Mouse (Mus musculus) liver, postnatal 0 days (tissue): Measurements from ENCODE around the gene Esrrg. TPM values are rescaled to one million over a fixed set of nuclear protein-coding genes. Genes with fewer than 3 reads are reported as not detected.
A peak's percentile ranks its signal among the peaks of the same experiment; 100 is the strongest.

Source experiments
- ATAC-seq: fragments of 200-750 bp; cut with Nextera tagmentation; 2 replicates; pipeline ENCODE4 v1.8.0; 2017; ENCODE audit warnings: mild to moderate bottlenecking, moderate library complexity
- DNase-seq: peaks from one replicate; pipeline ENCODE4 v3.0.0-alpha.2; 2016
- H3K27ac ChIP-seq: fragments of 300-500 bp; sonication (generic); 2 replicates; pipeline ENCODE4 v1.5.1; 2014; ENCODE audit warnings: antibody characterized with exemption, moderate library complexity, mild to moderate bottlenecking, low read depth
- H3K27me3 ChIP-seq: fragments of 300-500 bp; sonication (generic); 2 replicates; pipeline ENCODE4 v1.6.1; 2014; ENCODE audit warnings: low read length, control low read depth, mixed read lengths; ENCODE audit not compliant: insufficient read depth
- H3K36me3 ChIP-seq: fragments of 300-500 bp; sonication (generic); replicated peaks from 2 replicates; pipeline ENCODE4 v1.6.1; 2014; ENCODE audit warnings: mild to moderate bottlenecking, control low read depth, low read length, moderate library complexity, mixed read lengths; ENCODE audit not compliant: insufficient read depth
- H3K4me1 ChIP-seq: fragments of 300-500 bp; sonication (generic); 2 replicates; pipeline ENCODE4 v1.6.1; 2014; ENCODE audit warnings: antibody characterized with exemption, mild to moderate bottlenecking, control low read depth; ENCODE audit not compliant: insufficient read depth
- H3K4me2 ChIP-seq: fragments of 300-500 bp; sonication (generic); 2 replicates; pipeline ENCODE4 v1.6.1; 2014; ENCODE audit warnings: low read depth, mild to moderate bottlenecking, low read length, moderate library complexity, mixed read lengths
- H3K4me3 ChIP-seq: fragments of 300-500 bp; sonication (generic); 2 replicates; pipeline ENCODE4 v1.5.1; 2014; ENCODE audit warnings: low read depth, low read length
- H3K9ac ChIP-seq: fragments of 300-500 bp; sonication (generic); replicated peaks from 2 replicates; pipeline ENCODE4 v1.6.1; 2014; ENCODE audit warnings: mild to moderate bottlenecking, moderate library complexity
- H3K9me3 ChIP-seq: fragments of 300-500 bp; sonication (generic); 2 replicates; pipeline ENCODE4 v1.6.1; 2016; ENCODE audit warnings: mild to moderate bottlenecking, control low read depth, low read length, mixed read lengths
- CTCF ChIP-seq: sonication (generic); IDR thresholded peaks from 2 replicates; pipeline ENCODE4 v1.5.1; 2016; ENCODE audit warnings: antibody characterized with exemption, low read depth
- EP300 ChIP-seq: IDR thresholded peaks from 2 replicates; pipeline ENCODE4 v1.6.1; 2016; ENCODE audit warnings: antibody characterized with exemption, low read depth, mild to moderate bottlenecking
- WGBS: fragments of 180-500 bp; shearing (Covaris S2); extraction: QIAGEN DNeasy Blood & Tissue Kit; methylation state at CpG from one replicate; pipeline ENCODE4 v1.1.7; 2014; ENCODE audit not compliant: insufficient replicate concordance; 5-methylcytosine and 5-hydroxymethylcytosine counted together
- polyA plus RNA-seq: library from polyadenylated mRNA; unstranded; fragments of >200 nt; fragmentation: Nextera tagmentation; extraction: Ambion mirVana; gene quantifications from 2 replicates; pipeline ENCODE4 v1.2.1, GENCODE M21; 2015

The Esrrg gene
- polyA plus RNA-seq, 1 experiment from 2014 or later = 0.11 TPM

- H3K9ac ChIP-seq = no peak overlapping the region
- H3K9me3 ChIP-seq = 0 out of 2 replicates have a peak, but pooled peaks cover 3% of the 10 kb centered on the region
- no peak for ATAC-seq
- H3K4me3 ChIP-seq = no peak overlapping the region
- no peak overlapping the region for H3K27ac ChIP-seq
- DNase-seq = no peak
- WGBS = 52% methylated on average over 6 of the region's 6 CpGs
- H3K27me3 ChIP-seq = no peaks in the 10 kb centered on the region
- no peak overlapping the region for H3K4me2 ChIP-seq
- no peak for TF ChIP-seq CTCF
- TF ChIP-seq EP300 = no peak
- no peaks in the 10 kb centered on the region for H3K4me1 ChIP-seq
- no peaks in the 10 kb centered on the region for H3K36me3 ChIP-seq
Observed at GRCm38 (mm10) chr1:187836384-187836783, 227.8 kb downstream of the Esrrg start.

DNA sequence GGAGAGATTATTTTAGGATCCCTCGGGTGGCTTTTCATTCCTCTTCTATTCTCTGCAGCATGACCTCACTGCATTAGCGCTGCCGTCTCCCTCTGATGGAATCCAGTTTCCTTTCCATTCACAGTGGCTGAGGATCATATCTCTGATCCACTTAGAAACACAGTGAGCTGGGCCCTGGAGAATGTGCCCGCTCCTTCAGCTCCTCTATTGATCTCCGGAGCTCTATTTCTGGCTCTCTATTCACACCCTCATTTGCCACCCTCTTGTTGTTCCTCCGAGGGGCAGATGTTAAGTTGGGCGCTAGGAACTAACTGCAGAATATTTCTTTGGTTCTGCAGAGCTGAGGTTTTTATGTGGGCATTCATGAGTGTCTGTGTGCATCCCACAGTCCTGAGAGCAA is 228.3 kb downstream of the Esrrg start:
- no peak overlapping the region for H3K4me3 ChIP-seq
- H3K9ac ChIP-seq = no peak overlapping the region
- WGBS = 41% methylated on average over 7 of the region's 7 CpGs
- ATAC-seq (no peak), DNase-seq (no peak)
- TF ChIP-seq EP300 = no peak
- no peak for TF ChIP-seq CTCF
- no peak overlapping the region for H3K4me2 ChIP-seq
- H3K9me3 ChIP-seq = 0 out of 2 replicates have a peak, but pooled peaks cover 3% of the 10 kb centered on the region
- H3K36me3 ChIP-seq = no peaks in the 10 kb centered on the region
- no peaks in the 10 kb centered on the region for H3K4me1 ChIP-seq
- no peaks in the 10 kb centered on the region for H3K27me3 ChIP-seq
- no peak overlapping the region for H3K27ac ChIP-seq

GRCm38 (mm10) chr1:187841629-187842028 is 233.0 kb downstream of the Esrrg start:
- no peak overlapping the region for H3K27ac ChIP-seq
- DNase-seq (no peak), ATAC-seq (no peak)
- TF ChIP-seq CTCF (no peak), EP300 (no peak)
- H3K9ac ChIP-seq = no peak overlapping the region
- H3K4me1 ChIP-seq = no peaks in the 10 kb centered on the region
- H3K9me3 ChIP-seq = no peaks in the 10 kb centered on the region
- no peak overlapping the region for H3K4me2 ChIP-seq
- no peak overlapping the region for H3K4me3 ChIP-seq
- no peaks in the 10 kb centered on the region for H3K27me3 ChIP-seq
- WGBS = 70% methylated on average over 8 of the region's 8 CpGs
- H3K36me3 ChIP-seq = no peaks in the 10 kb centered on the region

DNA sequence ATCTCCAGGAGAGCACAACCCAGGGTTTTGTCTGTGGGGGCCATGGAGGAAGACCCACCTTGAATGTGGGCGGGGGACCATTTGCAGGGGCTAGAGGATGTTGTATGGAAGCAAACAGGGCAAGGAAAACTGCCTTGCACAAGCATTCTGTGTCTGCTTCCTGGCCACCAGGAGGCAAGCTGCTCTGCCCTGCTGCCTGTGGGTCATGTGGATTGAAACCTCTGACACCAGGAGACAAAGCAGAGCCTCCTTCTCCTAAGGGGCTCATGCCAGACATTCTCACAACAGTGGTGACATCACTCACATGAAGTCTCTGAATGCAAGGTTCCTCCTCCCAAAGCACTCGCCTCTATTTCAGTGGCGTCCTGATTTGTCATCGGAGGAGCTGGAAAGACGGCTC is 234.1 kb downstream of the Esrrg start:
- Histone ChIP-seq H3K4me1 (no peaks in the 10 kb centered on the region), H3K9me3 (no peaks in the 10 kb centered on the region), H3K27me3 (no peaks in the 10 kb centered on the region), H3K36me3 (no peaks in the 10 kb centered on the region), H3K4me3 (no peak overlapping the region), H3K27ac (no peak overlapping the region), H3K4me2 (no peak overlapping the region), H3K9ac (no peak overlapping the region)
- TF ChIP-seq CTCF (0 out of 2 replicates have a peak, but pooled peaks have one; percentile 7), EP300 (no peak)
- DNase-seq (no peak), ATAC-seq (no peak)
- WGBS = 87% methylated on average over 5 of the region's 5 CpGs

DNA sequence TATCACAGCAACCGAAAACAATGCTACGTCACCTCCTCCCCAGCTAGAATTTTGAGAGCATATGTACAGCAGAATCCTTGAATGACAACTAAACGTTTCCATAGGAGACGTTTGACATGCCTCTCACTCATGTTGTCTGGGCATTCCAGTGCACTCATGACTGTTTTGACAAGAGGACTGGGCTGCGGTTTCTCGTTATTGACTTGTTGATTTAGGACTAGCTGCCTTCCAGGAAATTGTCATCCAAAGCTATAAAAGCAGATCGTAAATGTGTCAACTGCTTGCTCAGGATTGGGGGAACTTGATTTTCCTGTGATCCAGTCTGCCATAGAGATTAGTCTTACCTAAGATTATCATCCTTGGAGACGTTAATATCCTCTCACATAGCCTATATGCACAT is 245.6 kb downstream of the Esrrg start:
- H3K4me3 ChIP-seq = no peak overlapping the region
- no peaks in the 10 kb centered on the region for H3K27me3 ChIP-seq
- H3K9me3 ChIP-seq = no peaks in the 10 kb centered on the region
- no peaks in the 10 kb centered on the region for H3K36me3 ChIP-seq
- DNase-seq = no peak
- no peak for ATAC-seq
- TF ChIP-seq CTCF = no peak
- TF ChIP-seq EP300 = no peak
- H3K4me1 ChIP-seq = no peaks in the 10 kb centered on the region
- WGBS = 42% methylated on average over 8 of the region's 8 CpGs
- H3K4me2 ChIP-seq = no peak overlapping the region
- H3K27ac ChIP-seq = no peak overlapping the region
- H3K9ac ChIP-seq = no peak overlapping the region

DNA sequence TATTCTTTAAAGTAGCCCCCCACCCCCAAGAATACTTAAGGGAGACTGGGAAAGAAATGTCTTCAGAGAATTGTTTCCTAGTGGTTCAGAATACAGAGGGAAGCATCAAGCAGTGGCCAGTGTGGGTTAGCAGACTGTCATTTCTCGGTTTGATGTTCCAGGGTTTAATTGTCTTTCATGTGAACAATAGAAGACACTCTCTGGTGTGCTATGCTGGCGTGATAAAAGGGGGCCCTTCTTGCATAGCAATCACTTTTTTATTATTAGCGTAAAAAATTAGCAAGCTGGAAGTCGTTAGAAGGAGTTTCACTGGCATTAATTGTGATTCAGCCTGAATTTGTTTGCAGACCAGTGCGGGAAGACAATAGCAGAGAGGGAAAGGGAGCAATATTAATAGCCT is 253.7 kb downstream of the Esrrg start:
- Histone ChIP-seq H3K27me3 (no peaks in the 10 kb centered on the region), H3K9me3 (no peaks in the 10 kb centered on the region), H3K4me3 (no peak overlapping the region), H3K4me1 (no peaks in the 10 kb centered on the region), H3K36me3 (no peaks in the 10 kb centered on the region), H3K9ac (no peak overlapping the region), H3K27ac (no peak overlapping the region), H3K4me2 (no peak overlapping the region)
- ATAC-seq (no peak), DNase-seq (no peak)
- no peak for TF ChIP-seq EP300
- no peak for TF ChIP-seq CTCF
- WGBS = 70% methylated on average over 5 of the region's 5 CpGs

DNA sequence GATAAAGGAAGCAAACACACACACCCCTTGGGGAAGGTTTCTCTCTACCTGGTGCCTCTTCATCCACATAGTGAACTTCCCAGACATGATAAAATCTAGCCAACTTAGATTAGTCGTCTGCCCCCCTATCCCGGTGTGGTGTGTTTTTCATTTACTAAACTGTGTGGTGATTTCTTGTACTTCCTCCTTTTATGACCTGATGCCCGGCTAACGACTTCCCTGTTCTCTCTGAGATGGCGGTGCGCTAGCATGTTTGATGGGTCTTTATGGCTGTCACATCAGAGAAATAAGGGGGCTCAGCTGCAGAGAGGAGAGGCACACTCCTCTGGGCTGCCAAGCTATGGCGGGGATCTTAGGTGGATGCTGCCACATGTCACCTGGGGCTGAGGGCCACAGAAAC is 259.8 kb downstream of the Esrrg start:
- Histone ChIP-seq H3K27ac (no peak overlapping the region), H3K36me3 (no peaks in the 10 kb centered on the region), H3K4me3 (no peak overlapping the region), H3K4me1 (no peaks in the 10 kb centered on the region), H3K9ac (no peak overlapping the region), H3K4me2 (no peak overlapping the region), H3K27me3 (no peaks in the 10 kb centered on the region), H3K9me3 (no peaks in the 10 kb centered on the region)
- 40% methylated on average over 7 of the region's 7 CpGs for WGBS
- TF ChIP-seq CTCF (no peak), EP300 (no peak)
- no peak for ATAC-seq
- DNase-seq = no peak
